Mouse (Mus musculus) midbrain, embryonic 12.5 days (tissue): ENCODE measurements at regions not wholly inside any gene's neighbourhood (a gene's known extent, or its start where the extent isn't known, plus 50 kb on each side); places are given as distances from the start of the nearest gene placed in this dataset.

Experiments
- ATAC-seq: fragments of 200-750 bp; cut with Nextera tagmentation; 2 replicates; pipeline ENCODE4 v1.8.0; 2017; ENCODE audit warnings: low read depth, moderate TSS enrichment, moderate library complexity; ENCODE audit not compliant: low FRiP score
- H3K27ac ChIP-seq: fragments of 300-500 bp; sonication (generic); replicated peaks from 2 replicates; pipeline ENCODE4 v1.5.1; 2016; ENCODE audit warnings: mild to moderate bottlenecking
- H3K27me3 ChIP-seq: fragments of 300-500 bp; sonication (generic); 2 replicates; pipeline ENCODE4 v1.6.1; 2016; ENCODE audit warnings: mild to moderate bottlenecking
- H3K36me3 ChIP-seq: fragments of 300-500 bp; sonication (generic); 2 replicates; pipeline ENCODE4 v1.6.1; 2016
- H3K4me1 ChIP-seq: fragments of 300-500 bp; sonication (generic); 2 replicates; pipeline ENCODE4 v1.6.1; 2016
- H3K4me2 ChIP-seq: fragments of 300-500 bp; sonication (generic); replicated peaks from 2 replicates; pipeline ENCODE4 v1.6.1; 2016; ENCODE audit warnings: mild to moderate bottlenecking, moderate library complexity
- H3K4me3 ChIP-seq: fragments of 300-500 bp; sonication (generic); 2 replicates; pipeline ENCODE4 v1.5.1; 2016; ENCODE audit warnings: mild to moderate bottlenecking
- H3K9ac ChIP-seq: fragments of 300-500 bp; sonication (generic); replicated peaks from 2 replicates; pipeline ENCODE4 v1.6.1; 2016; ENCODE audit warnings: mild to moderate bottlenecking, moderate library complexity
- H3K9me3 ChIP-seq: fragments of 300-500 bp; sonication (generic); 2 replicates; pipeline ENCODE4 v1.6.1; 2016; ENCODE audit warnings: mild to moderate bottlenecking
- WGBS: fragments of 180-500 bp; shearing (Covaris S2); methylation state at CpG from one replicate; pipeline ENCODE4 v1.1.7; 2016; 5-methylcytosine and 5-hydroxymethylcytosine counted together

- 0 out of 2 replicates have a peak, but pooled peaks have one; percentile 19 for ATAC-seq
- H3K36me3 ChIP-seq = no peaks in the 10 kb centered on the region
- no peak overlapping the region for H3K27ac ChIP-seq
- WGBS = 21% methylated on average over 2 of the region's 2 CpGs
- no peak overlapping the region for H3K4me2 ChIP-seq
- no peak overlapping the region for H3K9ac ChIP-seq
- no peaks in the 10 kb centered on the region; the same call in 1 of the 2 replicates for H3K9me3 ChIP-seq
- no peaks in the 10 kb centered on the region for H3K27me3 ChIP-seq
- H3K4me1 ChIP-seq = peaks cover 6% of the 10 kb centered on the region; the same call in 1 of the 2 replicates
- H3K4me3 ChIP-seq = no peak overlapping the region
Observed at GRCm38 (mm10) chr6:112176344-112176743, 97.2 kb upstream of the Lmcd1 start.

DNA sequence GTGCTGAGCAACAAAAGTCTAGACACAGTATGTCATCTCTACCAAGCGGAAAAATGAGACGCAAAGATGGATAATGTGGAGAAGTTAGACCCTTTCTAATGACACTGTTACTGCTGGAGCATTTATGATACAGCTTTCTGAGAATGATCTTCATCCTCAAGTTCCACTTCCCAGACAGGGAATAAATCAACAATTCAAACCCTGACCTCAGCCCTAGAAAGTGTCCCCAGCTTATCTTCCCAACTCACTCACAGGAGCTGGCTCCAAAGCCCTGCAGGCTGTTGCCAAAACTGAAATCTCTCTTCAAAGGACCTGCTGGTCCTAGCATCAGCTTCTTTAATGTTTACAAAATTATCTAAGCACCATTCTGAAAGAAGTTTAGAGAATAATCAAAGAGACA lies 85.9 kb upstream of the Lmcd1 start:
- 93% methylated on average over 2 of the region's 2 CpGs for WGBS
- Histone ChIP-seq H3K27ac (no peak overlapping the region), H3K9ac (no peak overlapping the region), H3K4me3 (no peak overlapping the region), H3K27me3 (no peaks in the 10 kb centered on the region), H3K9me3 (no peaks in the 10 kb centered on the region), H3K36me3 (no peaks in the 10 kb centered on the region), H3K4me2 (no peak overlapping the region), H3K4me1 (no peaks in the 10 kb centered on the region)
- ATAC-seq = no peak

DNA sequence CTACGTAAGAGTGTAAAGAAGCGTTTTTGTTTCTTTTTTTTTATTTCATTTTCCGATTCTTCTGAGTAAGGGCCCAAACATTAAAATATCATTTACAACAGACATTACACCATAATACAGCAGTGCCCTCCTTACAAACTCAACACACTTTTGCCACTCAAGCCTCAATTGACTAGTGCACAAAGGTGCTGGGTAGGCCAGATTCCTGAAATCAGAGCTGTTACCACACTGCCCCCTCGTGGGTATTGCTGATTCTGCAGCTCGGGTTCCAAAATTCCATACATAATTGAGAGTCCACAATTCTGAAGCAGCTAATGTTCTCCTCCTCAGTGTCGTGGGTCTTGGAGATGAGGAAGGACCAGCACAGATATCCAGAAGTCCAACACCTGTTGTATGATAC lies 82.5 kb upstream of the Lmcd1 start:
- peak; percentile 66; the same call in 1 of the 2 replicates for ATAC-seq

GRCm38 (mm10) chr6:112197445-112197844 lies 76.1 kb upstream of the Lmcd1 start:
- H3K9me3 ChIP-seq = no peaks in the 10 kb centered on the region

More for the DNA sequence above, 82.5 kb upstream of the Lmcd1 start:
- no peak overlapping the region for H3K4me3 ChIP-seq
- no peak overlapping the region for H3K4me2 ChIP-seq
- no peaks in the 10 kb centered on the region for H3K4me1 ChIP-seq
- H3K27me3 ChIP-seq = no peaks in the 10 kb centered on the region
- H3K9me3 ChIP-seq = no peaks in the 10 kb centered on the region
- H3K36me3 ChIP-seq = no peaks in the 10 kb centered on the region
- 46% methylated on average over 6 of the region's 6 CpGs for WGBS
- no peak overlapping the region for H3K9ac ChIP-seq
- no peak overlapping the region for H3K27ac ChIP-seq

GRCm38 (mm10) chr6:112199241-112199640 lies 74.3 kb upstream of the Lmcd1 start:
- ATAC-seq = no peak
- Histone ChIP-seq H3K27ac (no peak overlapping the region), H3K9me3 (no peaks in the 10 kb centered on the region), H3K4me1 (no peaks in the 10 kb centered on the region; the same call in 1 of the 2 replicates), H3K4me2 (no peak overlapping the region), H3K27me3 (no peaks in the 10 kb centered on the region), H3K4me3 (no peak overlapping the region), H3K36me3 (no peaks in the 10 kb centered on the region), H3K9ac (no peak overlapping the region)
- 81% methylated on average over 4 of the region's 4 CpGs for WGBS

More at GRCm38 (mm10) chr6:112197445-112197844, 76.1 kb upstream of the Lmcd1 start:
- peak overlapping the region; percentile 39 for H3K4me2 ChIP-seq
- no peak overlapping the region for H3K9ac ChIP-seq
- no peaks in the 10 kb centered on the region for H3K4me1 ChIP-seq
- H3K36me3 ChIP-seq = no peaks in the 10 kb centered on the region
- WGBS = 11% methylated on average over 16 of the region's 16 CpGs
- H3K27ac ChIP-seq = no peak overlapping the region
- H3K27me3 ChIP-seq = no peaks in the 10 kb centered on the region
- ATAC-seq = peak; percentile 73
- H3K4me3 ChIP-seq = 0 out of 2 replicates have a peak overlapping the region, but pooled peaks have one; percentile 12

DNA sequence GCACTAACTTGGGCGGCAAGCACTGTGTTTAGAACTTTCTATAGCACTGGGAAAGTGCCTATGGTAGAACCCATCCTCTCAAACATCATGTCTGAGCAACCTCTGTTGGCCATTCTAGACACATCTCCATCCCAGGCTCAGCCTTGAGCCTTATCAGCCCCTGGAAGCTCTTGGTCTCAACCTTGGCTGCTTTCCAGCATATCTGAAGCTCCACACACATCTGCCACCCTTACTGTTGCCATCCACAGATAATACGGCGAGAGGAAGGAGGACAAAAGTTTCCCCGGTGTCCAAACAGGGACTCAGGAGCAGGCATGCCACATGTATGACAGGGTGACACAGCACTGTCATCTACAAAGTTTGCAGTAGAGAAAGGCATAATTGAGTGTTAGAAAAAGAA lies 71.4 kb upstream of the Lmcd1 start:
- H3K4me2 ChIP-seq = no peak overlapping the region
- no peaks in the 10 kb centered on the region for H3K27me3 ChIP-seq
- 87% methylated on average over 4 of the region's 4 CpGs for WGBS
- H3K9me3 ChIP-seq = no peaks in the 10 kb centered on the region
- no peaks in the 10 kb centered on the region for H3K36me3 ChIP-seq
- ATAC-seq = no peak
- no peak overlapping the region for H3K27ac ChIP-seq
- no peak overlapping the region for H3K4me3 ChIP-seq
- no peak overlapping the region for H3K9ac ChIP-seq
- H3K4me1 ChIP-seq = no peaks in the 10 kb centered on the region; the same call in 1 of the 2 replicates

DNA sequence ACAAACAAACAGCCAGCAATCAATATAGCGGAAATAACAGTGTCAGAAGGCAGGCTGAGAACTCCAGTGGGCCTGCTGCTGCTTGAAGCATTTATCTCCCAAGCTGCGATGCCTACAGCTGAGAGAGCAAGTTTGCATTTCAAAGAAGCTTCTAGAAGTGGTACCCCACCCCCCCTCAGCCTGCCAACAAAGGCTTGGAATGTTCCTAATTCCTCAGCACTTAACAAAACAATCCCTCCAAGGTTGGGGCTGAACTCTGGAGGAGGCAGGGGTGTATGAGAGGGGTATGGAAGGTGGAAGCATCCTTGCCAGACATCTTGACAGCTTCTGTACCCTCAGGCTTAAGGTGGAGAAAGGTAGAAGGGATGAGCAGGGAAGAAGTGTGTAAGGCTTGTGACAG lies 70.2 kb upstream of the Lmcd1 start:
- Histone ChIP-seq H3K27me3 (no peaks in the 10 kb centered on the region), H3K9ac (no peak overlapping the region), H3K4me1 (no peaks in the 10 kb centered on the region; the same call in 1 of the 2 replicates), H3K4me2 (no peak overlapping the region), H3K9me3 (no peaks in the 10 kb centered on the region), H3K4me3 (no peak overlapping the region), H3K27ac (no peak overlapping the region), H3K36me3 (no peaks in the 10 kb centered on the region)
- WGBS = 22% methylated on average over 2 of the region's 2 CpGs
- no peak for ATAC-seq

- H3K4me1 ChIP-seq = no peaks in the 10 kb centered on the region; the same call in 1 of the 2 replicates
- no peaks in the 10 kb centered on the region for H3K9me3 ChIP-seq
- no peaks in the 10 kb centered on the region for H3K36me3 ChIP-seq
- no peak overlapping the region for H3K27ac ChIP-seq
- H3K4me3 ChIP-seq = no peak overlapping the region
- 84% methylated on average over 2 of the region's 2 CpGs for WGBS
- no peaks in the 10 kb centered on the region for H3K27me3 ChIP-seq
- no peak overlapping the region for H3K9ac ChIP-seq
- no peak for ATAC-seq
- no peak overlapping the region for H3K4me2 ChIP-seq
Observed at GRCm38 (mm10) chr6:112204956-112205355, 68.6 kb upstream of the Lmcd1 start.

DNA sequence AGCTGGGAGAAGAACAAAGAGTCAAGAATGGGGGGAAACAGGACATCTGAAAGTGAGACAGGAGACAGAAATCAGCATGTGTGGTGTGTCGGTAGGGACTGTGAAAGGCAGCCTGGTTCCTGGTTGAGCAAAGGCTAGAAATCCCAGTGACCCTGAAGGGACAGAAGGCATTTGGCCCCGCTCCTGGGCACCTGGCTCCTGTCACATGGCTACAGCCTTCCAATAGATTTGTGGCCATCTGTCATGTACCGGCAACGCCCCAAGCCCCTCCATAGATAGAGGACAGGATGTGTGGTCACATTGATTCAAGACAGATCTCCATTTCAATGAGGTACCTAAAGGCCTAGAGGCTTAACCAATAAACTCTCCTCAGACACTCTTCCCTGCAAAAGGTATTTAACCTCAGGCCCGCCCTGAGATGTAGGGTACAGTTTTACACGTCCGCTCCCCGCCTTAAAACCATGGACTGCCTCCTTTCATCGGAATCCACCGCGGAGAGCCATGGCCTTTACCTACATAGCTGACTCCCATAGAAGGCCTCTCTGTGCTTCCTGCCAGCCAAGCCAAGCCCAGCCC lies 68.0 kb upstream of the Lmcd1 start:
- 89% methylated on average over 11 of the region's 11 CpGs for WGBS
- ATAC-seq = no peak
- H3K4me3 ChIP-seq = no peak overlapping the region

DNA sequence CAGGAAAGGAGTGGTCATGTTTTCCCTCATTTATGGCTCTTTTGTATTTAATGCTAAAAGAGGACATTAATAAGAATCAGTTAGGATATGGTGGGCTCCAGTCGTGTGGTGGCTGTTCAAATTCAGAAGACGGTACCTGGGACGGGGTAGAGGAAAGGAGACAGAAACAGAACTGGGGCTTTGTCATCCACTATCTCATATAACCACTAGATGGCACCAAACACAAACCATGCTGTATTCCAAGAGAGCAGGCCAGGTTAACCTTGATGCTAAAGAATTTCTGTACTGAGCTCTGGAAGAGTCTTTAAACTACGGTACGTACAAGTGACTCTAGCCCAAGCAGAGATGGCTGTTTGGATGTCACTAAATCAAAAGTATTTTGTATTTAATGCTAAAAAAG lies 66.3 kb upstream of the Lmcd1 start:
- Histone ChIP-seq H3K9me3 (no peaks in the 10 kb centered on the region), H3K4me3 (no peak overlapping the region), H3K9ac (no peak overlapping the region), H3K4me1 (peaks cover 8% of the 10 kb centered on the region), H3K36me3 (no peaks in the 10 kb centered on the region), H3K27ac (no peak overlapping the region), H3K27me3 (no peaks in the 10 kb centered on the region), H3K4me2 (no peak overlapping the region)
- ATAC-seq = peak; percentile 59
- 54% methylated on average over 5 of the region's 5 CpGs for WGBS

More for the DNA sequence above, 68.0 kb upstream of the Lmcd1 start:
- H3K27me3 ChIP-seq = no peaks in the 10 kb centered on the region
- H3K9me3 ChIP-seq = no peaks in the 10 kb centered on the region
- H3K4me1 ChIP-seq = peaks cover 3% of the 10 kb centered on the region
- no peaks in the 10 kb centered on the region for H3K36me3 ChIP-seq
- no peak overlapping the region for H3K9ac ChIP-seq
- no peak overlapping the region for H3K27ac ChIP-seq
- H3K4me2 ChIP-seq = no peak overlapping the region

DNA sequence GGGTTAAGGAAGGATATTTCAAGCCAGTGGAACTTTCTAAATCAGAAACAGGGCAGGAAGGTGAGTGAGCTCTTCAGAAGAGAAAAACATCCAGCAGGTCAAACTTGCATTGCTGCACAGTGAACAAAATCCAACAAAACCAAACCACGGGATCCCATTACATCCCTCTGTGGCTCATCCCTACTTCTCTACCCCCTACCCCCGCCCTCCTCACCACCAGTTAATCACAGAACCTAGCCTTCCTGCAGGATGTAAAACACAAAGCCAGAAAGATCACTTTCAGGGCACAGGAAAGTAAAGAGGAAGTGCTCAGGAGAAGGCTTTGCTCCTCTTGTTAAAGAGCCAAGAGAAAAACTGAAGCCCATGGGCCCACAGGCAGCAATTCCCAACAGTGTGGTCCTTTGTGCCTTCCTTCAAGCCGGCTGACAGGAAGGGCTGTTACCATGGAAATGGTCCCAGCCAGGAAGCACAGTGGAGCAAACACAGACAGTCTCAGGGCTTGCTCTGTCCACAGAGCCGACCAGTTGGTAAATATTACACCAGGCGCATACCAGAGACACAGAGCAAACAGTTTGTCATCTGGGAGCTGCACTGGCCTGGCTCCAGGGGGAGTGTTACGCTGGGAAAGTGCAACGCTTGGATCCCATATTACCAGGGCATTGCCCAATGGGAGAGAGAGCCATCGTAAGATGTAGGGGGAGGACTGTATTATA lies 63.2 kb upstream of the Lmcd1 start:
- Histone ChIP-seq H3K9me3 (no peaks in the 10 kb centered on the region), H3K27ac (peak overlapping the region; percentile 52), H3K9ac (no peak overlapping the region), H3K4me2 (no peak overlapping the region), H3K27me3 (no peaks in the 10 kb centered on the region), H3K4me3 (no peak overlapping the region), H3K4me1 (peaks cover 8% of the 10 kb centered on the region), H3K36me3 (no peaks in the 10 kb centered on the region)
- WGBS = 38% methylated on average over 8 of the region's 8 CpGs
- ATAC-seq = peak; percentile 88

GRCm38 (mm10) chr6:112216868-112217267 lies 56.7 kb upstream of the Lmcd1 start:
- Histone ChIP-seq H3K9ac (no peak overlapping the region), H3K27me3 (no peaks in the 10 kb centered on the region), H3K36me3 (no peaks in the 10 kb centered on the region), H3K9me3 (no peaks in the 10 kb centered on the region), H3K27ac (no peak overlapping the region), H3K4me3 (no peak overlapping the region), H3K4me1 (no peaks in the 10 kb centered on the region), H3K4me2 (no peak overlapping the region)
- WGBS = 86% methylated on average over 3 of the region's 3 CpGs
- ATAC-seq = no peak
